Mouse (Mus musculus) central nervous system, embryonic 18 days (tissue): Measurements from ENCODE around the gene Cnbp. TPM values are rescaled to one million over a fixed set of nuclear protein-coding genes. Genes with fewer than 3 reads are reported as not detected.

ENCODE experiments used
- polyA plus RNA-seq: library from polyadenylated mRNA; depleted of rRNA; stranded (reverse); fragments of >200 nt; gene quantifications from 2 replicates; pipeline ENCODE4 v1.2.3, GENCODE M21; 2012; rRNA removed

Cnbp gene
- polyA plus RNA-seq: 263 and 285 TPM in 2 replicates

DNA sequence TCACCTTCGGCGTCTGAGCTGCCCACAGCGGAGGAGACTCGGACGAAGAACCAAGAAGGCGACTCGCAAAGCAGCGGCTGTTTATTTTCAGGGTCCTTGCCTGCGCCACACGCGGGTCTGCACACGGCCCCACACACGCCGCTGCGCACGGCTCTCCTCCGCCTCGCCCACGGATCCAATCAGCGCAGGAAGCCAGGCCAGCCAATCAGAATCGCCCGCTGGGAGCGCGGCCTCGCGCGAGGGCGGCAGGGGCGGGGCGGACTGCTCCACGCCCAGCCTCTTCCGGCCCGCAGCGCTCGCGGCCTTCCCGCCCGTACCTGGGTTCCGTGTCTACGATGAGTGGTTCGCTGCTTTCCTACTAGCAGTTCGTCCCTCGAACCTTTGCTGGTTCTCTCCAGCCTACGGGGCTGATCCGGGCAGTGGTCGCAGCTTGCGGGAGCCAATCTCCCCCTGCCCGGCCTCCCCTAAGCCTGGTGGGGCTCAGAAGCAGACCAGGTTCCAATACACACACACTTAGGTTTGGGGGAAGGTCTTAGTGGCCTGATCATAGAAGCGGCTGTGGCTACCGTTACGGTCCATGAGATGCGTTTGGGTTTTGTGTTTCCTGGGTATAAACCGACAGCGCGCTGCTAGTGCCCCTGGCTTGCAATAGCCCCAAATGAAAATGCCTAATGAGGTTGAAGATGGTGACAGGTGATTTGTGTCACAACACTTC is at the start of gene Cnbp:
TSS of gene Cnbp (minus strand) at position 207 of the 715 bp plus-strand sequence.

DNA sequence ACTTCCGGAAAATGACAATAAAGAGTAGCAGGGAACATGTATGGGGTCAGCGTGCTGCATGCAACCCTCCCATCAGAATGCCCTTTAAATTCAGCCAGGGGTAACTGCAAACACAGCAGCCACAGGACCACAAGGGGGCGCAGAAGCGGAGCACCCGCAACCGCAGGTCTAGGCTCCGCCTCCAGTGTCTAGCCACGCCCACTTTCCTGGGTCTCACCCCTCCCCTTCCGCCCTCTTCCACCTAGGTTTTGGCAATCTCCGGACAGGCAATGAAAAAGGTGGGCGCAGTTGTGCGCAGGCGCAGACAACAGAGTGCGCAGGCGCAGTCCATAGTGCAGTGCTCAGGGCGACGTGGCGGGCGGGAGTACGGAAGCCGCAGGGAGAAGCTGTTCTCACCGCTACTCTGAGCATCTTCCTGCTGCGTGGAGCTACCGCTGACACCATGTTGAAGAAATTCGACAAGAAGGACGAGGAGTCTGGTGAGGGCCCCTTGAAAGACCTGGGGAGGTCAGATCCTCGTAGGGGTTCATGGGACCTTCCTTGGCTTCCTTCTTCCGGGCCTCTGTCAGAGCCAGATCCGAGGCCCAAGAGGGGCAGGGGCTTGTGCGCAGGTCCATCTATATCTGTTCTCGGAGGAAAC is 36.8 kb upstream of the Cnbp start, which contains the start of gene Copg1:
TSS of gene Copg1 (plus strand) at position 221 of the 640 bp plus-strand sequence.

DNA sequence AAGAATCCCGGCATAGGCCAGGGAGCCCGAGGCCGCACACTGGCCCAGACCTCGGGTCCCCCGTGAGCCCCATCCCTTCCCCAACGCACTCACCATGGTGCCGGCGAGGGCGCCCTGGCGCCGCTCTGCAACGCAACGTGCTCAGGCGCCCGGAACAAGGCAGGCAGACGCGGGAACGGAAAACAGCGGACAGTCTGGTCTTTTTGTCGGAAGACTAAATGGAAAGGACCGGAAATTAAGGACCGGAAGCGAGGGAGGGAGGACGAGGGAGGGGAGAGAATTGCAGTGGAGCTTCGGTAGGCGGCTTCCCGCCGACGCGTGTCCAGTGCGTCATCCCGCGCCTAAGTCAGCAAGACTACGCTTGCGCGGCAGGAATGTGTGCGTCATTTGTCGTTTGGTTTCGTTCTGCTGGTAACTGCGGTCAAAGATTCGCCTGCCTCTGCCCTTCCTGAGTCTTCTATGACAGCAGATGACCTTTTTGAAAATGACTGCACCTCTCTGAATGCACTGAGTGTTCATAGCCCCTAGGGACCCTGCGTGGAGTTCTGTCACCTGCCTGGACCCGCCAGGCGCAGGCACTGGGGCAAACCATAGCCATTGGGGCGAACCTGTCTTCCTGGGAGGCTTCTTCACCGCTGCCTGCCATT is 12.2 kb downstream of the Cnbp start, which contains the start of gene Isy1:
TSS of gene Isy1 (minus strand) at position 248 of the 647 bp plus-strand sequence.

DNA sequence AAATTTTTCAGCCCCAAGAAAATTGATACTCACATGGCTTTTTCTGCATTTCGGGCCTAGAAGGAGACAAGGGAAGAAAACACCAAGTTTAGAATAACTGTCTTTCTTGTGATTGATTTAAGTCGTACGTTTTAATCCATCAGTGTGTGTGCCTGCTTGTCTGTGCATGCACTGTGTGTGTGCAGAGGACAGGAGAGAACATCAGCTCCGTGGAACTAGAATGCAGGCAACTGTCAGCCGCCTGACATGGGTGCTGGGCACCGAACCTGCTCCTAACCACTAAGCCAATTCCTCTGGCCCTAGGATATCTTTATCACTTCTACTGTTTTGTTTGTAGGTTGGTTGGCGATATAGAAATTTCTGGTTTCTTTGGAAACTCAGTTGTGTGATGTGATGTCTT is 15.2 kb downstream of the Cnbp start, which contains the start of gene Gm45140:
TSS of gene Gm45140 (minus strand) at position 101 of the 400 bp plus-strand sequence.

DNA sequence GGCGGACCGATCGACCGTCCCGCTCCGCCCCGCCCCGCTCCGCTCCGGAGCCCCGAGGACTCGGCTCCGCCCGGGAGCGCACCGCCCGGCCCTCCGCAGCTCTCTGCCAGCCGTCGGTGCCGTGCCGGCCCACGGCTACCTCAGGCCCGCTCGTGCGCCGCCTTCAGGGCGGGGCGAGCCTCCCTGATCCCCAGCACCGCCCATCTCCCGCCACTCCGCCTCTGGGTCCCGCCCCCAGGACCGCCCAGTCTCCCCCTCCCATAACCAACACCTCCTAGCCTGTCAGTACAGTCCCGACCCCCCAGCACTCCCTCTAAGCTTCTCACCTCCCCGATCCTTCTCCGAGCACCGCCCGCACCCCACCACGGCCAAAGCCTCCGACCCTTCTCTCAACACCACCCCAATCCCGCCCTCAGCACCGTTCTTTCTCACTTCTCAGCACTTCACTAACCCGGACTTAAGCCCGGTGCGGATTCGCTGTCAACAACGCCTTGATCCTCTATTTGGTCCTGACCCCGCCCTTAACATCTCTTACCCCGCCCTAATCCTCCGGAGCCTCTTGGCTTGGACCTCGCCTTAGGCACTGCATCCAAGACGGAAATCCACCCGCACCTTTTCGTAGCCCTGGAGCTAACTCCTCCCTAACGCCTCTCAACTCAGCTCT is 39.1 kb downstream of the Cnbp start, which contains the start of gene Rab43:
TSS of gene Rab43 (minus strand) at position 490 of the 664 bp plus-strand sequence.

Other genes starting within 250 kb of the Cnbp start
- gene Aplf, start 178.9 kb downstream of the Cnbp start, polyA plus RNA-seq: 6.8 and 7.7 TPM in 2 replicates
- gene Efcc1, start 120.2 kb downstream of the Cnbp start, polyA plus RNA-seq: 3.7 and 4.2 TPM in 2 replicates
- gene Gp9, start 73.0 kb downstream of the Cnbp start, polyA plus RNA-seq: 0.15 TPM in 1 of 2 replicates, not detected in the other
- gene Rab43, start 38.9 kb downstream of the Cnbp start, polyA plus RNA-seq: 13.4 and 13.8 TPM in 2 replicates
- 6.0 and 8.7 TPM in 2 replicates for gene Gm45140, start 15.3 kb downstream of the Cnbp start, polyA plus RNA-seq
- 32.0 and 38.4 TPM in 2 replicates for gene Isy1, start 12.3 kb downstream of the Cnbp start, polyA plus RNA-seq
- 113 and 116 TPM in 2 replicates for gene Copg1, start 36.7 kb upstream of the Cnbp start, polyA plus RNA-seq
- 41.5 and 42.1 TPM in 2 replicates for gene Hmces, start 62.8 kb upstream of the Cnbp start, polyA plus RNA-seq
- 72.2 and 90.4 TPM in 2 replicates for gene H1fx, start 130.5 kb upstream of the Cnbp start, polyA plus RNA-seq
- gene Rab7, start 194.2 kb upstream of the Cnbp start, polyA plus RNA-seq: 318 and 321 TPM in 2 replicates
- gene Rpn1, start 233.4 kb upstream of the Cnbp start, polyA plus RNA-seq: 206 and 226 TPM in 2 replicates